Mouse (Mus musculus): Measurements from ENCODE around the gene Grid1. TPM values are rescaled to one million over a fixed set of nuclear protein-coding genes. Genes with fewer than 3 reads are reported as not detected.

The Grid1 gene
- polyA plus RNA-seq, 1 experiment from 2014 or later: 0.91 TPM

- Histone ChIP-seq H3K4me3 (replicated peaks; ENCODE audit: low read depth, low read length) (no peak overlapping the region), H3K4me2 (ENCODE audit: low read length) (no peak overlapping the region), H3K27me3 (ENCODE audit: insufficient read depth, low read length) (no peaks in the 10 kb centered on the region), H3K9ac (ENCODE audit: low read depth, low read length) (no peak overlapping the region), H3K27ac (no peak overlapping the region), H3K4me1 (replicated peaks; ENCODE audit: insufficient read depth, low read length) (no peaks in the 10 kb centered on the region), H3K9me3 (replicated peaks; ENCODE audit: low read length) (no peaks in the 10 kb centered on the region), H3K36me3 (ENCODE audit: insufficient read depth, low read length) (no peaks in the 10 kb centered on the region)
- TF ChIP-seq CTCF (IDR thresholded peaks at IDR 0.05; ENCODE audit: low read depth): no peak
- DNase-seq (ENCODE audit: low spot score) (no peak), ATAC-seq (replicated peaks; ENCODE audit: low FRiP score, low read depth) (no peak)
- 23% methylated on average over 2 of the region's 2 CpGs for WGBS
These were observed 160.8 kb downstream of the Grid1 start for GRCm38 (mm10) chr14:34980756-34981155.

- DNase-seq (ENCODE audit: low spot score): no peak
- no peak overlapping the region for H3K4me2 ChIP-seq (ENCODE audit: low read length)
- H3K27ac ChIP-seq: no peak overlapping the region
- ATAC-seq (replicated peaks; ENCODE audit: low FRiP score, low read depth): no peak
- no peak overlapping the region for H3K4me3 ChIP-seq (replicated peaks; ENCODE audit: low read depth, low read length)
- no peak for TF ChIP-seq CTCF (IDR thresholded peaks at IDR 0.05; ENCODE audit: low read depth)
- 67% methylated on average over 5 of the region's 5 CpGs for WGBS
- no peaks in the 10 kb centered on the region for H3K27me3 ChIP-seq (ENCODE audit: insufficient read depth, low read length)
- H3K9me3 ChIP-seq (replicated peaks; ENCODE audit: low read length): no peaks in the 10 kb centered on the region
- no peaks in the 10 kb centered on the region for H3K36me3 ChIP-seq (ENCODE audit: insufficient read depth, low read length)
- H3K9ac ChIP-seq (ENCODE audit: low read depth, low read length): no peak overlapping the region
- no peaks in the 10 kb centered on the region for H3K4me1 ChIP-seq (replicated peaks; ENCODE audit: insufficient read depth, low read length)
These were observed 169.2 kb downstream of the Grid1 start for GRCm38 (mm10) chr14:34989131-34989530.

DNA sequence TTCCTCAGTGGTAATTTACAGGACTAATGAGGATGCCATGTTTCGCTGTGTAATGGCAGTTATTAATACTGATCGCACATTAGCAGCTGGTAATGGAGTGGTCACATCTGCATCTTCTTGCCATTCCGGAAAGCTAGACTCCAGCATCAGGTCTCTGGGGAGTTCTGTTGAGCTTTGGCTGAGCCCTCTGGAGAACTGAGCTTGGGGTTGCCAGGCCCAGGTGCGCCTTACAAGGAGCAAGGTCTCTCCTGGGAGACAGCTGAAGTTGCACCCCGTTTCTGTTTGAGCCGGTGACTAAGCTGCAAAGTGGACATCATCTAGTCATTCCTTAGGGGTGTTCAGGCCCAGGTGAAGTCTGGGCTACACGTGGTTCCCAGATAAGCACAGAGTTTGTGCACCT, 186.8 kb downstream of the Grid1 start:
- no peak for TF ChIP-seq CTCF (IDR thresholded peaks at IDR 0.05; ENCODE audit: low read depth)
- Histone ChIP-seq H3K9ac (ENCODE audit: low read depth, low read length) (no peak overlapping the region), H3K27ac (no peak overlapping the region), H3K4me2 (ENCODE audit: low read length) (no peak overlapping the region), H3K36me3 (ENCODE audit: insufficient read depth, low read length) (no peaks in the 10 kb centered on the region), H3K4me3 (replicated peaks; ENCODE audit: low read depth, low read length) (no peak overlapping the region), H3K4me1 (replicated peaks; ENCODE audit: insufficient read depth, low read length) (no peaks in the 10 kb centered on the region), H3K9me3 (replicated peaks; ENCODE audit: low read length) (no peaks in the 10 kb centered on the region), H3K27me3 (ENCODE audit: insufficient read depth, low read length) (no peaks in the 10 kb centered on the region)
- 88% methylated on average over 7 of the region's 7 CpGs for WGBS
- DNase-seq (ENCODE audit: low spot score): no peak
- no peak for ATAC-seq (replicated peaks; ENCODE audit: low FRiP score, low read depth)

- Histone ChIP-seq H3K9me3 (replicated peaks; ENCODE audit: low read length) (no peaks in the 10 kb centered on the region), H3K27ac (no peak overlapping the region), H3K36me3 (ENCODE audit: insufficient read depth, low read length) (no peaks in the 10 kb centered on the region), H3K4me1 (replicated peaks; ENCODE audit: insufficient read depth, low read length) (no peaks in the 10 kb centered on the region), H3K4me2 (ENCODE audit: low read length) (no peak overlapping the region), H3K4me3 (replicated peaks; ENCODE audit: low read depth, low read length) (no peak overlapping the region), H3K9ac (ENCODE audit: low read depth, low read length) (no peak overlapping the region), H3K27me3 (ENCODE audit: insufficient read depth, low read length) (no peaks in the 10 kb centered on the region)
- ATAC-seq (replicated peaks; ENCODE audit: low FRiP score, low read depth): no peak
- TF ChIP-seq CTCF (IDR thresholded peaks at IDR 0.05; ENCODE audit: low read depth): no peak
- DNase-seq (ENCODE audit: low spot score): no peak
- 44% methylated on average over 3 of the region's 3 CpGs for WGBS
These were observed 188.8 kb downstream of the Grid1 start for GRCm38 (mm10) chr14:35008674-35009073.

DNA sequence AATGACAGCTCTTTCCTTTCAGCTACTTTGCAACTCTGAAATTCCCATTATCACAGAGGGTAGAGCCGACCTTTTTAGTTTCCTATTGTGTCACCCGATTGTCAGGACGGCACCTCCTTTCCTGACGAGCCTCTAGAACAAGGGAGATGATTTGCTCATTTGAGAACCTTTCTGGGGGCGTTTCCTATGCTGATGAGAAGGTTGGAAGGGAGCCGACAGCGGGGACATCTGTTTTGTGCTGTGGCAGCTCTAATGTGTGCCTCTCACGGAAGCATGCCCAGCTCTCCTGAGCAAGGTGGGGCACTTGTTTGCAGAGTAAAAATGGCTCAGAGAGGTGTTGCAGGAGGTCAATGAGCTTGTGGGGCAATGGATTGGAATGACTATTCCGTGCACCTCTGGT, 189.2 kb downstream of the Grid1 start:
- H3K9ac ChIP-seq (ENCODE audit: low read depth, low read length): no peak overlapping the region
- TF ChIP-seq CTCF (IDR thresholded peaks at IDR 0.05; ENCODE audit: low read depth): no peak
- H3K4me3 ChIP-seq (replicated peaks; ENCODE audit: low read depth, low read length): no peak overlapping the region
- H3K27ac ChIP-seq: no peak overlapping the region
- no peaks in the 10 kb centered on the region for H3K27me3 ChIP-seq (ENCODE audit: insufficient read depth, low read length)
- no peak overlapping the region for H3K4me2 ChIP-seq (ENCODE audit: low read length)
- WGBS: 8% methylated on average over 9 of the region's 9 CpGs
- ATAC-seq (replicated peaks; ENCODE audit: low FRiP score, low read depth) (no peak), DNase-seq (ENCODE audit: low spot score) (no peak)
- H3K36me3 ChIP-seq (ENCODE audit: insufficient read depth, low read length): no peaks in the 10 kb centered on the region
- H3K9me3 ChIP-seq (replicated peaks; ENCODE audit: low read length): no peaks in the 10 kb centered on the region
- H3K4me1 ChIP-seq (replicated peaks; ENCODE audit: insufficient read depth, low read length): no peaks in the 10 kb centered on the region

DNA sequence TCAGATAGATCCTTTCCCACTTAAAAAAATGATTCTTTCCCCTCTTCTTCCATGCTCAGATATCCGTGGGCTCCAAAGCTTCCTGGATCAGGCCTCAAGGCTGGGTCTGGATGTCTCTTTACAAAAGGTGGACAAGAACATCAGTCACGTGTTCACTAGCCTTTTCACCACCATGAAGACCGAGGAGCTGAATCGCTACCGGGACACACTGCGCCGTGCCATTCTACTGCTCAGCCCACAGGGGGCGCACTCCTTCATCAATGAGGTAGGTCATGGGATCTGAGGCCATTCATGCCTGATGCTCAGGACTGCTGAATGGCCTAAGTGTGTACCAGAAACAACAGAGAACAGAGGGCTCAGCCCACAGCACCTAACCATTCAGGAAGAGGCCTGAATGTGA, 206.8 kb downstream of the Grid1 start:
- 92% methylated on average over 8 of the region's 8 CpGs for WGBS
- Histone ChIP-seq H3K9ac (ENCODE audit: low read depth, low read length) (no peak overlapping the region), H3K4me2 (ENCODE audit: low read length) (no peak overlapping the region), H3K36me3 (ENCODE audit: insufficient read depth, low read length) (no peaks in the 10 kb centered on the region), H3K4me1 (replicated peaks; ENCODE audit: insufficient read depth, low read length) (no peaks in the 10 kb centered on the region), H3K27ac (no peak overlapping the region), H3K4me3 (replicated peaks; ENCODE audit: low read depth, low read length) (no peak overlapping the region), H3K27me3 (ENCODE audit: insufficient read depth, low read length) (no peaks in the 10 kb centered on the region), H3K9me3 (replicated peaks; ENCODE audit: low read length) (no peaks in the 10 kb centered on the region)
- ATAC-seq (replicated peaks; ENCODE audit: low FRiP score, low read depth) (no peak), DNase-seq (ENCODE audit: low spot score) (no peak)
- no peak for TF ChIP-seq CTCF (IDR thresholded peaks at IDR 0.05; ENCODE audit: low read depth)

GRCm38 (mm10) chr14:35027501-35028140, 207.7 kb downstream of the Grid1 start:
- 56% methylated on average over 11 of the region's 11 CpGs for WGBS
- ATAC-seq (replicated peaks; ENCODE audit: low FRiP score, low read depth): no peak
- DNase-seq (ENCODE audit: low spot score): no peak
- TF ChIP-seq CTCF (IDR thresholded peaks at IDR 0.05; ENCODE audit: low read depth): no peak
- Histone ChIP-seq H3K4me1 (replicated peaks; ENCODE audit: insufficient read depth, low read length) (no peaks in the 10 kb centered on the region), H3K4me3 (replicated peaks; ENCODE audit: low read depth, low read length) (no peak overlapping the region), H3K9ac (ENCODE audit: low read depth, low read length) (no peak overlapping the region), H3K9me3 (replicated peaks; ENCODE audit: low read length) (no peaks in the 10 kb centered on the region), H3K4me2 (ENCODE audit: low read length) (no peak overlapping the region), H3K27ac (no peak overlapping the region), H3K27me3 (ENCODE audit: insufficient read depth, low read length) (no peaks in the 10 kb centered on the region), H3K36me3 (ENCODE audit: insufficient read depth, low read length) (no peaks in the 10 kb centered on the region)
